Mouse (Mus musculus) midbrain, embryonic 14.5 days (tissue): ENCODE data around the gene Sbk3. TPM values are rescaled to one million over a fixed set of nuclear protein-coding genes. Genes with fewer than 3 reads are reported as not detected.
"Not testable (repeated sequence)": the region's sequence is repeated elsewhere in the genome, so short reads cannot be mapped to it uniquely, and the experiment has no call there.

ENCODE experiments used
- ATAC-seq: fragments of 200-750 bp; cut with Nextera tagmentation; 2 replicates; pipeline ENCODE4 v1.8.0; 2017; ENCODE audit warnings: moderate number of reproducible peaks, moderate library complexity; ENCODE audit not compliant: low FRiP score, low TSS enrichment
- DNase-seq: peaks from one replicate; pipeline ENCODE4 v3.0.0-alpha.2; 2015
- H3K27ac ChIP-seq: fragments of 300-500 bp; sonication (generic); replicated peaks from 2 replicates; pipeline ENCODE4 v1.5.1; 2014; ENCODE audit warnings: mild to moderate bottlenecking, low read depth, low read length, moderate library complexity
- H3K27me3 ChIP-seq: fragments of 300-500 bp; sonication (generic); 2 replicates; pipeline ENCODE4 v1.6.1; 2014; ENCODE audit warnings: low read length, control low read depth, mixed read lengths; ENCODE audit not compliant: control insufficient read depth, insufficient read depth
- H3K36me3 ChIP-seq: fragments of 300-500 bp; sonication (generic); 2 replicates; pipeline ENCODE4 v1.6.1; 2014; ENCODE audit warnings: low read length, control low read depth; ENCODE audit not compliant: control insufficient read depth, insufficient read depth
- H3K4me1 ChIP-seq: fragments of 300-500 bp; sonication (generic); 2 replicates; pipeline ENCODE4 v1.6.1; 2014; ENCODE audit warnings: mild to moderate bottlenecking, antibody characterized with exemption, low read length, control low read depth; ENCODE audit not compliant: control insufficient read depth, insufficient read depth
- H3K4me2 ChIP-seq: fragments of 300-500 bp; sonication (generic); 2 replicates; pipeline ENCODE4 v1.6.1; 2014; ENCODE audit warnings: mild to moderate bottlenecking, low read length, moderate library complexity
- H3K4me3 ChIP-seq: fragments of 300-500 bp; sonication (generic); replicated peaks from 2 replicates; pipeline ENCODE4 v1.5.1; 2014; ENCODE audit warnings: low read depth, low read length
- H3K9ac ChIP-seq: fragments of 300-500 bp; sonication (generic); replicated peaks from 2 replicates; pipeline ENCODE4 v1.6.1; 2014; ENCODE audit warnings: mild to moderate bottlenecking, low read length, moderate library complexity
- H3K9me3 ChIP-seq: fragments of 300-500 bp; sonication (generic); 2 replicates; pipeline ENCODE4 v1.6.1; 2016; ENCODE audit warnings: low read length, control low read depth, mixed read lengths; ENCODE audit not compliant: control insufficient read depth
- WGBS: fragments of 180-500 bp; shearing (Covaris S2); extraction: QIAGEN DNeasy Blood & Tissue Kit; methylation state at CpG from one replicate; pipeline ENCODE4 v1.1.7; 2014; 5-methylcytosine and 5-hydroxymethylcytosine counted together
- polyA plus RNA-seq: library from polyadenylated mRNA; unstranded; fragments of >200 nt; fragmentation: Nextera tagmentation; extraction: Ambion mirVana; gene quantifications from 2 replicates; pipeline ENCODE4 v1.2.1, GENCODE M21; 2014

Sbk3 gene
- polyA plus RNA-seq, 1 experiment from 2014 or later = 0.89 TPM

DNA sequence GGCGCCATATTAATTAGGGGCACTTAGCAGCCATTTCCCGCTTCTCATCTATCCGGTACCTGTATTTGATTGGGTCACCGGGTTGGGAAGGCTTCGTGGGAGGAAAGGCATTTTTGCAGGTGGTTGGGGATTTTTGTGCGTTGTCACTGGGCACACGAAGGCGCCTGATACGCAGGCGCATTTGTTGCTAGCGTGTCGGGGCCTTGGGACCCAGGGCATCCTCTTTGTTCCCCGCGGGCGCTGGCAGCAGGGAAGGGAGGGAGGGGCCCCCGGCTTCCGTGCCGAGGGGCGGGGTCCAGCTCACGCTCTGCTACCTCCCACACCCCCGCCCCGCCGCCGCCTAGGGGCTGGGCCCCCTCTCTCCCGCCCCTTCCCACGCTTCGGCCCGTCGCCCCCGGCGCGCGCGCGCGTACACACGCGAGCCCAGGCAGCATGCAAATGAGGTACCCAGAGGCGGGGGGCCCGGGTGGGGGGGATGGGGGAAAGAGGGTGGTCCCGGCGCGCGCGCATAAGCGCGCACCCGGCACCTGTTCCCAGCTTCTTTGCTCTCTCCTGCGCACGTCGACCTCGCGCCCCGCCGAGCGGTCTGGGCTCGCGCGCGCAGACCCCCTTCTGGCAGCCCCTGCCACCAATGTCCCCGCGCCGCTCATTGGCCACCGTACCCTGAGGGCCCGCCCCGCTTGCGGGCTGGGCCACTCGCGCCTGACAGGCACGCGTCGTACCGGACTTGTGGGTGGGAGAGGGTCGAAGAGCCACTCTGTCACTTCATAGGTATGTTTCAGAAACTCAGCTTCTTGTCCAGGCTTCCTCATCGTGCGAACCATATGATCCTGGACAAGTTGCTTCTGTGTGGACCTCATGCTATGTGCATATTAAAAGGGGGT is 44.4 kb upstream of the Sbk3 start, which contains the start of gene Gm44973:
Gene Gm44973 (plus strand): TSS at position 379 of the 884 bp plus-strand sequence.
- Histone ChIP-seq H3K27me3 (no peaks in the 10 kb centered on the region), H3K9me3 (no peaks in the 10 kb centered on the region), H3K9ac (peak within 1 kb of the TSS; percentile 73), H3K4me2 (peak within 1 kb of the TSS; percentile 64), H3K4me1 (0 out of 2 replicates have a peak, but pooled peaks cover 3% of the 10 kb centered on the region), H3K4me3 (peak within 1 kb of the TSS; percentile 74), H3K27ac (peak within 1 kb of the TSS; percentile 97), H3K36me3 (peaks cover 23% of the 10 kb centered on the region)
- DNase-seq = peak; percentile 97
- peak; percentile 81 for ATAC-seq
- under 1% methylated on average over 58 of the region's 76 CpGs for WGBS

GRCm38 (mm10) chr7:5014251-5015117 is 43.5 kb upstream of the Sbk3 start, which contains the start of the genes Zfp524 and Fiz1:
Gene Zfp524, plus strand, starts transcription at chr7:5014415.
Gene Fiz1, minus strand, starts transcription at chr7:5014697.
- H3K9me3 ChIP-seq = no peaks in the 10 kb centered on the region
- H3K27ac ChIP-seq = peak within 1 kb of the TSS; percentile 97
- ATAC-seq = peak; percentile 85
- no peaks in the 10 kb centered on the region for H3K27me3 ChIP-seq
- peaks cover 32% of the 10 kb centered on the region for H3K36me3 ChIP-seq
- 0 out of 2 replicates have a peak, but pooled peaks cover 1% of the 10 kb centered on the region for H3K4me1 ChIP-seq
- under 1% methylated on average over 42 of the region's 42 CpGs for WGBS
- H3K4me2 ChIP-seq = peak within 1 kb of the TSS; percentile 64
- DNase-seq = peak; percentile 99
- H3K9ac ChIP-seq = peak within 1 kb of the TSS; percentile 73
- H3K4me3 ChIP-seq = peak within 1 kb of the TSS; percentile 74

GRCm38 (mm10) chr7:5012681-5013513 is 41.9 kb upstream of the Sbk3 start:
- H3K27me3 ChIP-seq = no peaks in the 10 kb centered on the region
- no peaks in the 10 kb centered on the region for H3K4me1 ChIP-seq
- H3K4me2 ChIP-seq = no peak overlapping the region
- H3K4me3 ChIP-seq = no peak overlapping the region
- ATAC-seq (no peak), DNase-seq (no peak)
- WGBS = 93% methylated on average over 27 of the region's 27 CpGs
- no peak overlapping the region for H3K9ac ChIP-seq
- peaks cover 48% of the 10 kb centered on the region for H3K36me3 ChIP-seq
- H3K9me3 ChIP-seq = no peaks in the 10 kb centered on the region
- no peak overlapping the region for H3K27ac ChIP-seq

DNA sequence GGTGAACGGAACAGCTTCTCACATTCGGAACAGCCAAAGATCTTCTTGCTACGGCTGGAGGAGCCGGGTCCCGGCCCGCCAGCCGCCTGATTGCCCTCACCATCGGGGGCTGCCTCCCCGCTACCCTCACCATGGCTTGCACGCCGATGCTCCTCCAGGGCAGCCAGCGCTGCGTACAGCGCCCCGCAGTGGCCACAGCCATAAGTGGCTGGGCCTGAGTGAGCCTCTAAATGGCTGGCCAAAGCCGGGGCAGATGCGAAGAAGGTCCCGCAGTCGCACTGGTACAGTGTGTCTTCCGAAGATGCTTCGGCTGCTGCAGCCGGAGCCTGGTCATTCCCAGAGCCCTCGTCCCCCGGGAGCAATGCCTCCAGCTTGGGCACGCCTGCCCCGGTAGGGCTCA is 37.3 kb upstream of the Sbk3 start:
- no peak overlapping the region for H3K9ac ChIP-seq
- no peak overlapping the region for H3K27ac ChIP-seq
- no peak for DNase-seq
- no peak overlapping the region for H3K4me2 ChIP-seq
- H3K4me1 ChIP-seq = no peaks in the 10 kb centered on the region
- no peaks in the 10 kb centered on the region for H3K27me3 ChIP-seq
- no peak for ATAC-seq
- H3K36me3 ChIP-seq = peaks cover 61% of the 10 kb centered on the region
- H3K4me3 ChIP-seq = no peak overlapping the region
- H3K9me3 ChIP-seq = no peaks in the 10 kb centered on the region
- WGBS = 97% methylated on average over 26 of the region's 26 CpGs

DNA sequence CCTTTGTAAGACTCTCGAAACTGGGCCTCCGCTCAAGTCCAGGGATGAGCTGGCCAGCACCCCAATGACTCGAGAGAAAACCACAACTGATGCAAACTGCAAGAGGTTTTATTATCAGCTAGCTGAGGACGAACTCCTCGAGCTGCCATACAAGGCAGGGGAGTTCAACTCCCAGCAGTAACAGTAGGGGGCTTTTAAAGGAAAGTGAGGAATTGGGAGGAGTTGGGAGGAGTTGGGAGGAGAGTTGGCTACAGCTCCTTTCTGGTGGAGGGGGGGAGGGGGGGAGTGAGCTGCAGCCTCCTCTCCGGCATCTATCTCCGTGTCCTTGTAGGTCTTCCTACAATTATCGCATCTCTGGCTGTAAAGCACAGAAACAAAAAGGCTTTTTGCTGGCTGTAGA is 31.9 kb upstream of the Sbk3 start:
- H3K27me3 ChIP-seq, H3K9ac ChIP-seq, DNase-seq, H3K4me1 ChIP-seq, ATAC-seq, H3K9me3 ChIP-seq, H3K4me2 ChIP-seq, H3K4me3 ChIP-seq, H3K27ac ChIP-seq: not testable (repeated sequence)
- peaks cover 13% of the 10 kb centered on the region for H3K36me3 ChIP-seq
- WGBS = 75% methylated on average over 8 of the region's 8 CpGs

DNA sequence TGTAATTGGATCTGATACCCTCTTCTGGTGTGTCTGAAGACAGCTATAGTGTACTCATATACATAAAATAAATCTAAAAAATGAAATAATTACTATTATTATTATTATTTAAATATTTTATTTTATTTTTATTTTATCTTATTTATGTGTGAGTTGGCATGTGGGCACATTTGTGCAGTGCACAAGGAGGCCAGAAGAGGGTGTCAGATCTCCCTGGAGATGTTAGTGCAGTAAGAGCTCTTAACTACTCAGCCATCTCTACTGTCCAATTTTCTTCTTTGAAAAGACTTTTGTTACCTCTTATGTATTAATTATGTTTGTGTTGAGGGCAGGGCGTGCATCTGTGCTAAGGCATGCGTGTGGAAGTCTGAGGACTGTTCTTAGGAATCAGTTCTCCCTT is 28.9 kb upstream of the Sbk3 start:
- no peaks in the 10 kb centered on the region for H3K9me3 ChIP-seq
- DNase-seq (no peak), ATAC-seq (no peak)
- H3K4me1 ChIP-seq = peaks cover 5% of the 10 kb centered on the region
- H3K36me3 ChIP-seq = no peaks in the 10 kb centered on the region
- H3K27ac ChIP-seq = no peak overlapping the region
- H3K4me2 ChIP-seq = no peak overlapping the region
- no peaks in the 10 kb centered on the region for H3K27me3 ChIP-seq
- 82% methylated on average over 2 of the region's 2 CpGs for WGBS
- H3K4me3 ChIP-seq = no peak overlapping the region
- no peak overlapping the region for H3K9ac ChIP-seq

DNA sequence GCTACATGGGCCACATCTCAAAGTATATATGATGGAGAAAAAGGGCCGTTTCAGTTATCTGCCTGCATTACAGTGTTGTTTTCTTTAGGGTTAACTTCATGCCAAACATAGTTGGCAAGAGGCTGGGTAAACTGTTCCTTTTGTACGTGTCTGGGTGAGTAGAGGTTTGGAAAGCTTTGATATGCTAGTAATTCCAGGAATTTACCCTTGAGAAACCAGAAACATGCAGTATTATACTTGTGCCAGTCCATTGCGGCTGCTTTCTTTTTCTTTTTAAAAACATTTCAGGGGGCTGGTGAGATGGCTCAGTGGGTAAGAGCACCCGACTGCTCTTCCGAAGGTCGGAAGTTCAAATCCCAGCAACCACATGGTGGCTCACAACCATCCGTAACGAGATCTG is 26.0 kb upstream of the Sbk3 start:
- WGBS = 67% methylated on average over 7 of the region's 8 CpGs
- Histone ChIP-seq H3K4me3 (peak overlapping the region; percentile 81), H3K27ac (peak overlapping the region; percentile 89; the same call in 1 of the 2 replicates), H3K36me3 (peaks cover 25% of the 10 kb centered on the region), H3K4me2 (peak overlapping the region; percentile 94), H3K4me1 (peaks cover 22% of the 10 kb centered on the region), H3K27me3 (no peaks in the 10 kb centered on the region), H3K9ac (peak overlapping the region; percentile 94), H3K9me3 (no peaks in the 10 kb centered on the region)
- DNase-seq (no peak), ATAC-seq (no peak)
